Mouse (Mus musculus): ENCODE measurements at regions not wholly inside any gene's neighbourhood (a gene's known extent, or its start where the extent isn't known, plus 50 kb on each side); places are given as distances from the start of the nearest gene placed in this dataset.

- DNase-seq (ENCODE audit: low spot score) (peak; percentile 45), ATAC-seq (ENCODE audit: low FRiP score) (no peak)
- Histone ChIP-seq H3K36me3 (replicated peaks; ENCODE audit: control insufficient read depth, insufficient read depth) (no peaks in the 10 kb centered on the region), H3K4me1 (replicated peaks; ENCODE audit: control insufficient read depth, insufficient read depth, low read length) (no peaks in the 10 kb centered on the region), H3K27ac (no peak overlapping the region), H3K27me3 (ENCODE audit: control insufficient read depth, insufficient read depth, low read length) (no peaks in the 10 kb centered on the region), H3K4me2 (replicated peaks) (no peak overlapping the region), H3K9ac (no peak overlapping the region), H3K9me3 (ENCODE audit: control insufficient read depth, low read length) (no peaks in the 10 kb centered on the region), H3K4me3 (replicated peaks; ENCODE audit: low read length) (no peak overlapping the region)
- WGBS = 64% methylated on average over 5 of the region's 5 CpGs
Measured at GRCm38 (mm10) chr5:41910053-41910452, 65.9 kb upstream of the Bod1l start.

GRCm38 (mm10) chr5:41907749-41908148, 63.6 kb upstream of the Bod1l start:
- WGBS = 83% methylated on average over 1 of the region's 1 CpGs
- H3K9me3 ChIP-seq (ENCODE audit: control insufficient read depth, low read length) = no peaks in the 10 kb centered on the region
- DNase-seq (ENCODE audit: low spot score) = no peak
- no peak for ATAC-seq (ENCODE audit: low FRiP score)
- H3K27ac ChIP-seq = no peak overlapping the region
- H3K27me3 ChIP-seq (ENCODE audit: control insufficient read depth, insufficient read depth, low read length) = no peaks in the 10 kb centered on the region
- no peak overlapping the region for H3K4me2 ChIP-seq (replicated peaks)
- no peak overlapping the region for H3K4me3 ChIP-seq (replicated peaks; ENCODE audit: low read length)
- no peak overlapping the region for H3K9ac ChIP-seq
- H3K4me1 ChIP-seq (replicated peaks; ENCODE audit: control insufficient read depth, insufficient read depth, low read length) = no peaks in the 10 kb centered on the region
- H3K36me3 ChIP-seq (replicated peaks; ENCODE audit: control insufficient read depth, insufficient read depth) = no peaks in the 10 kb centered on the region

- Histone ChIP-seq H3K9ac (no peak overlapping the region), H3K4me3 (replicated peaks; ENCODE audit: low read length) (no peak overlapping the region), H3K27ac (no peak overlapping the region), H3K4me2 (replicated peaks) (no peak overlapping the region), H3K27me3 (ENCODE audit: control insufficient read depth, insufficient read depth, low read length) (no peaks in the 10 kb centered on the region), H3K4me1 (replicated peaks; ENCODE audit: control insufficient read depth, insufficient read depth, low read length) (no peaks in the 10 kb centered on the region), H3K9me3 (ENCODE audit: control insufficient read depth, low read length) (no peaks in the 10 kb centered on the region), H3K36me3 (replicated peaks; ENCODE audit: control insufficient read depth, insufficient read depth) (no peaks in the 10 kb centered on the region)
- no peak for ATAC-seq (ENCODE audit: low FRiP score)
- no peak for DNase-seq (ENCODE audit: low spot score)
- 84% methylated on average over 1 of the region's 1 CpGs for WGBS
Measured at GRCm38 (mm10) chr5:41904512-41904911, 60.4 kb upstream of the Bod1l start.

- 77% methylated on average over 2 of the region's 2 CpGs for WGBS
- no peaks in the 10 kb centered on the region for H3K27me3 ChIP-seq (ENCODE audit: control insufficient read depth, insufficient read depth, low read length)
- ATAC-seq (ENCODE audit: low FRiP score) = no peak
Measured at GRCm38 (mm10) chr5:41899237-41899636, 55.1 kb upstream of the Bod1l start.

GRCm38 (mm10) chr5:41898748-41899147, 54.6 kb upstream of the Bod1l start:
- H3K4me1 ChIP-seq (replicated peaks; ENCODE audit: control insufficient read depth, insufficient read depth, low read length) = no peaks in the 10 kb centered on the region
- H3K9me3 ChIP-seq (ENCODE audit: control insufficient read depth, low read length) = no peaks in the 10 kb centered on the region
- DNase-seq (ENCODE audit: low spot score) (no peak), ATAC-seq (ENCODE audit: low FRiP score) (no peak)
- H3K36me3 ChIP-seq (replicated peaks; ENCODE audit: control insufficient read depth, insufficient read depth) = no peaks in the 10 kb centered on the region
- no peaks in the 10 kb centered on the region for H3K27me3 ChIP-seq (ENCODE audit: control insufficient read depth, insufficient read depth, low read length)
- 83% methylated on average over 1 of the region's 1 CpGs for WGBS
- no peak overlapping the region for H3K4me3 ChIP-seq (replicated peaks; ENCODE audit: low read length)
- no peak overlapping the region for H3K4me2 ChIP-seq (replicated peaks)
- no peak overlapping the region for H3K9ac ChIP-seq
- no peak overlapping the region for H3K27ac ChIP-seq

More at GRCm38 (mm10) chr5:41899237-41899636, 55.1 kb upstream of the Bod1l start:
- Histone ChIP-seq H3K4me2 (replicated peaks) (no peak overlapping the region), H3K27ac (no peak overlapping the region), H3K9me3 (ENCODE audit: control insufficient read depth, low read length) (no peaks in the 10 kb centered on the region), H3K4me3 (replicated peaks; ENCODE audit: low read length) (no peak overlapping the region), H3K36me3 (replicated peaks; ENCODE audit: control insufficient read depth, insufficient read depth) (no peaks in the 10 kb centered on the region), H3K4me1 (replicated peaks; ENCODE audit: control insufficient read depth, insufficient read depth, low read length) (no peaks in the 10 kb centered on the region), H3K9ac (no peak overlapping the region)
- DNase-seq (ENCODE audit: low spot score) = no peak

Data from hindbrain, embryonic 14.5 days (tissue).